Mouse (Mus musculus) hindbrain, postnatal 0 days (tissue): ENCODE results near the gene Atp6v1f. TPM values are rescaled to one million over a fixed set of nuclear protein-coding genes. Genes with fewer than 3 reads are reported as not detected.

ENCODE experiments used
- ATAC-seq: fragments of 200-750 bp; cut with Nextera tagmentation; 2 replicates; pipeline ENCODE4 v1.8.0; 2017; ENCODE audit warnings: mild to moderate bottlenecking, moderate TSS enrichment, moderate library complexity
- DNase-seq: peaks from one replicate; pipeline ENCODE4 v3.0.0-alpha.2; 2015; ENCODE audit warnings: low spot score
- H3K27ac ChIP-seq: fragments of 300-500 bp; sonication (generic); 2 replicates; pipeline ENCODE4 v1.5.1; 2014; ENCODE audit warnings: mild to moderate bottlenecking
- H3K27me3 ChIP-seq: fragments of 300-500 bp; sonication (generic); 2 replicates; pipeline ENCODE4 v1.6.1; 2014; ENCODE audit warnings: low read length, mixed read lengths; ENCODE audit not compliant: insufficient read depth
- H3K36me3 ChIP-seq: fragments of 300-500 bp; sonication (generic); 2 replicates; pipeline ENCODE4 v1.6.1; 2014; ENCODE audit warnings: low read length, mixed read lengths; ENCODE audit not compliant: insufficient read depth
- H3K4me1 ChIP-seq: fragments of 300-500 bp; sonication (generic); 2 replicates; pipeline ENCODE4 v1.6.1; 2014; ENCODE audit warnings: antibody characterized with exemption, low read length, mixed read lengths; ENCODE audit not compliant: insufficient read depth
- H3K4me2 ChIP-seq: fragments of 300-500 bp; sonication (generic); 2 replicates; pipeline ENCODE4 v1.6.1; 2014; ENCODE audit warnings: low read depth, mild to moderate bottlenecking, low read length, moderate library complexity, mixed read lengths
- H3K4me3 ChIP-seq: fragments of 300-500 bp; sonication (generic); 2 replicates; pipeline ENCODE4 v1.5.1; 2014; ENCODE audit warnings: low read length
- H3K9ac ChIP-seq: fragments of 300-500 bp; sonication (generic); replicated peaks from 2 replicates; pipeline ENCODE4 v1.6.1; 2014; ENCODE audit warnings: mild to moderate bottlenecking, low read length, moderate library complexity, mixed read lengths
- H3K9me3 ChIP-seq: fragments of 300-500 bp; sonication (generic); 2 replicates; pipeline ENCODE4 v1.6.1; 2016; ENCODE audit warnings: low read length, mixed read lengths
- CTCF ChIP-seq: IDR thresholded peaks from 2 replicates; pipeline ENCODE4 v1.5.1; 2016; ENCODE audit warnings: antibody characterized with exemption, control low read depth, low read depth
- WGBS: fragments of 180-500 bp; shearing (Covaris S2); extraction: QIAGEN DNeasy Blood & Tissue Kit; methylation state at CpG from one replicate; pipeline ENCODE4 v1.1.7; 2014; 5-methylcytosine and 5-hydroxymethylcytosine counted together
- polyA plus RNA-seq: library from polyadenylated mRNA; unstranded; fragments of >200 nt; fragmentation: Nextera tagmentation; extraction: Ambion mirVana; gene quantifications from 2 replicates; pipeline ENCODE4 v1.2.1, GENCODE M21; 2015
- total RNA-seq: library from RNA; depleted of rRNA; stranded (reverse); fragments of >200 nt; gene quantifications from 2 replicates; pipeline ENCODE4 v1.2.3, GENCODE M21; 2014

Gene Atp6v1f
- total and polyA plus RNA-seq, 2 experiments from 2014 or later, result 240 to 385 TPM

DNA sequence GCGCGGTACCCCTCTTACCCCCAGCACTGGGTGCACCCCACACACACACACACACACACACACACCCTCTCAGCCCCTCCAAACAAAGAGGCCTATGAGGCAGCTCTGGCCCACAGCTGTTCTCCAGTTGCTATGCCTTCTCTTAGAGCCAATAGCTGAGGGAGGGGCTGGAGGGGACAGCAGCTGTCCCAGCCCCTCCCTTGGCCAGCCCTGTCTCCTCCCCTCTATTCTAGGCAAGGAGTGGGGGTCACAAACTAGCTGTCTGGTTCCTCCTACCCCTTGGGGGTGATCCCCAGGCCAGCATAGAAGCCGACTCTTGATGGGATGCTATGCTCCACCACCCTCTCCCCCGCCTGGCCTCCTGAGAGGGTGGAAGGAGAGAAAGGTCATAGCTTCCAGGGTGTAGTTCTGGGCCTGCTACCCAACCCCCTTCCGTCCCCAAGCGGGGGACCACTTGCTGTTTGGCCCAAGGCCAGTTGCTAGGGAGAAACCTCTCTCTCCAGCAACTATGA, 31.5 kb upstream of the Atp6v1f start:
- H3K9ac ChIP-seq, result no peak overlapping the region
- ATAC-seq, result peak; percentile 52

DNA sequence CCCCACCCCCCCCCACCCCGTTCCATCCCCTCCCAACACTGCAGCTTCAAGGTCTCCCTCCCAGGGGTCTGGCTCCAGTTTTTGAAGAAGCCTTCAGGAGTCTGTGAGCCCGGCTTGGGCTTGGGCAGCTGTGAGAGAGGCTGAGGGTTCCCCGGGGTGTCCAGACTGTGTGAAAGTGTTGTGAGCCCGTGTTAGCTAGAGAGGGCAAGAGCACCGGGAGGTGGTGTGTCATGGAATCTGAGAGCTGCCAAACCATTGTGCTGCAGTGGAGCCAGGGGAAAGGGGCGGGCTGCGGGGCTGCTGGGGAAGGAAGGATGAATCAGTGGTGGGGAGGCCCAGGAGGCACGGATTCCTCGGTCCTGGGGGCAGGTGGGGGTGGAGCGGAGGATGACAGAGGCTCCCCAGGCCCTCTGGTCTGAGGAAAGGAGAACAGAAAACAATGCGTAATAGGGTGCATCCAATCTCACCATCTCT, 31.0 kb upstream of the Atp6v1f start:
- 0 out of 2 replicates have a peak overlapping the region, but pooled peaks have one; percentile 17 for H3K9ac ChIP-seq

More for the DNA sequence above, 31.5 kb upstream of the Atp6v1f start:
- peaks cover 16% of the 10 kb centered on the region; the same call in 1 of the 2 replicates for H3K4me1 ChIP-seq
- DNase-seq, result peak; percentile 61
- peaks cover 13% of the 10 kb centered on the region for H3K27me3 ChIP-seq
- peak overlapping the region; percentile 64; the same call in 1 of the 2 replicates for H3K27ac ChIP-seq
- peak overlapping the region; percentile 60 for H3K4me2 ChIP-seq
- H3K4me3 ChIP-seq, result no peak overlapping the region
- 16% methylated on average over 6 of the region's 6 CpGs for WGBS
- no peak for TF ChIP-seq CTCF
- H3K36me3 ChIP-seq, result no peaks in the 10 kb centered on the region
- H3K9me3 ChIP-seq, result no peaks in the 10 kb centered on the region

DNA sequence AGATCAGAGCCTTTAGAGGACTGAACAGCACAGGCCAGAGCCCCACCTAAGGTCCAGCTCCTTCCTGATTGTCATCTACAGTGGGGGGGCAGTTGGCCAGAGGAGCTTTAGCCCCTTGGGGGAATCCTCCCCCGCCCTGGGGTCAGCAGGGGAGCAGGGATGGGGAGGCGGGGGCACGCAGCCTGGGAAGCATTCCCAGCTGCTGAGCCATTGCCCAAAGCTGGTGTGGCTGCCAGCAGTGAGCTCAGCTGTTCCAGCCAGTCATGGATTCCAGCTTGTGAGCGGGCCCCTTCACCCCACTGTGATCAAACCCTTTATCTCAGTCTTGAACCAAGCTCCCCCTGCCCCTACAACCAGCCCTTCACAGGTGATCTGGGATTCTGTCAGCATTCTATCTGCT, 28.3 kb upstream of the Atp6v1f start:
- no peak overlapping the region for H3K4me3 ChIP-seq
- no peaks in the 10 kb centered on the region for H3K36me3 ChIP-seq
- no peak overlapping the region for H3K4me2 ChIP-seq
- H3K9me3 ChIP-seq, result no peaks in the 10 kb centered on the region
- no peak for ATAC-seq
- no peak overlapping the region for H3K27ac ChIP-seq
- H3K4me1 ChIP-seq, result peaks cover 11% of the 10 kb centered on the region; the same call in 1 of the 2 replicates
- H3K27me3 ChIP-seq, result 0 out of 2 replicates have a peak, but pooled peaks cover under 1% of the 10 kb centered on the region
- TF ChIP-seq CTCF, result no peak
- H3K9ac ChIP-seq, result no peak overlapping the region
- DNase-seq, result peak; percentile 18
- 36% methylated on average over 4 of the region's 4 CpGs for WGBS

More for the DNA sequence above, 31.0 kb upstream of the Atp6v1f start:
- Histone ChIP-seq H3K4me3 (no peak overlapping the region), H3K9me3 (no peaks in the 10 kb centered on the region), H3K27ac (peak overlapping the region; percentile 64; the same call in 1 of the 2 replicates), H3K4me1 (peaks cover 16% of the 10 kb centered on the region; the same call in 1 of the 2 replicates), H3K36me3 (no peaks in the 10 kb centered on the region), H3K4me2 (peak overlapping the region; percentile 60; the same call in 1 of the 2 replicates), H3K27me3 (peaks cover 13% of the 10 kb centered on the region)
- WGBS, result 7% methylated on average over 11 of the region's 11 CpGs
- TF ChIP-seq CTCF, result no peak
- peak; percentile 47 for ATAC-seq
- peak; percentile 57 for DNase-seq

DNA sequence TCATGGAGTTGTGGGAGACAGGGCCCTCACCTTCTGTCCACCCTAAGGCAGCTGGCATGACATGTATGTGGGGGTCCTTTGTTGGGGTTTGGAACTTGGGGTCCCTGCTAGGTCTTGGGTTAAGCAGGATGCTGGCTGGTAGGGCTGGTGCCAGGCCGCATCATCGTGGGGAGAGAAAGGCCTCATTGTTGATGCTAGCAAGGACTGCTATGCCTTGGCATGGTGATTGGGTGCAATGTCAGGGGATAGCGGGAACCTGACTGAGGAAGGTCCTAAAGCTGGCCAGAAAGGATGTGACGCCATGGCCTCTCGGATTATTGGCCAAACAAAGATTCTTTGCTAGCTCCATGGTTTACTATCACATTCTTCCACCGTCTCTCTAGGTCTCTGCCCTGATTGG, 27.7 kb upstream of the Atp6v1f start:
- no peaks in the 10 kb centered on the region for H3K36me3 ChIP-seq
- H3K9me3 ChIP-seq, result no peaks in the 10 kb centered on the region
- no peak overlapping the region for H3K27ac ChIP-seq
- H3K4me2 ChIP-seq, result no peak overlapping the region
- no peak overlapping the region for H3K9ac ChIP-seq
- H3K27me3 ChIP-seq, result no peaks in the 10 kb centered on the region
- no peak overlapping the region for H3K4me3 ChIP-seq
- H3K4me1 ChIP-seq, result peaks cover 11% of the 10 kb centered on the region; the same call in 1 of the 2 replicates
- WGBS, result 80% methylated on average over 6 of the region's 6 CpGs
- DNase-seq (no peak), ATAC-seq (no peak)
- no peak for TF ChIP-seq CTCF

DNA sequence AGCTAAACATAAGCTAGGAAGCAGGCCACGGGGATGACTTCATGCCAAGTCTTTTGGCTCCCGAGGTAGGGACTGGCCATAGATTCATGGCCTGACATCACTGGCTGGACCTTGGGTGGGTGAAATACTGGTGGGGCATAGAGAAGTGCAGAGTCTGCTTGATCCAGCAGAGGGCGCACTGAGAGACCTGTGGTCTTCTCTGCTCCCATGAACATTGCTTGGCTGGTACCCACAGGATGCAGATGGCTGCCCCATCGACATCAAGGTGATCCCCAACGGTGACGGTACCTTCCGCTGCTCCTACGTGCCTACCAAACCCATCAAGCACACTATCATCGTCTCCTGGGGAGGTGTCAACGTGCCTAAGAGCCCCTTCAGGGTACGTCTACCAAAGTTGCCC, 22.7 kb upstream of the Atp6v1f start:
- H3K36me3 ChIP-seq, result no peaks in the 10 kb centered on the region
- no peak overlapping the region for H3K4me3 ChIP-seq
- H3K4me2 ChIP-seq, result no peak overlapping the region
- H3K9me3 ChIP-seq, result no peaks in the 10 kb centered on the region
- H3K9ac ChIP-seq, result no peak overlapping the region
- no peaks in the 10 kb centered on the region for H3K27me3 ChIP-seq
- WGBS, result 66% methylated on average over 11 of the region's 11 CpGs
- no peak for ATAC-seq
- no peak overlapping the region for H3K27ac ChIP-seq
- peak; percentile 67 for TF ChIP-seq CTCF
- peak; percentile 28 for DNase-seq
- H3K4me1 ChIP-seq, result no peaks in the 10 kb centered on the region

DNA sequence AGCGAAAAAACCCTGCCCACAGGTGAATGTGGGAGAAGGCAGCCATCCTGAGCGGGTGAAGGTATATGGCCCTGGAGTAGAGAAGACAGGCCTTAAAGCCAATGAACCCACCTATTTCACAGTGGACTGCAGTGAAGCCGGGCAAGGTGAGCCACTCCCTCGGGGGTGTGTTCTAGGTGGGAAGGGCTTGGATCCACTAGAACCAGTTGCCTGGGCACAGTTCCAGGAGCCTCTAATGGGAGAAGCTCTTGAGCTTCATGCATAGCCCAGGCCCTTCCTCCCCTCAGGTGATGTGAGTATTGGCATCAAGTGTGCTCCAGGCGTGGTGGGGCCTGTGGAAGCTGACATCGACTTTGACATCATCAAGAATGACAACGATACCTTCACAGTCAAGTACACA, 22.2 kb upstream of the Atp6v1f start:
- Histone ChIP-seq H3K4me2 (no peak overlapping the region), H3K27ac (no peak overlapping the region), H3K36me3 (no peaks in the 10 kb centered on the region), H3K4me1 (no peaks in the 10 kb centered on the region), H3K9ac (no peak overlapping the region), H3K4me3 (no peak overlapping the region), H3K9me3 (no peaks in the 10 kb centered on the region), H3K27me3 (no peaks in the 10 kb centered on the region)
- TF ChIP-seq CTCF, result no peak
- 93% methylated on average over 7 of the region's 7 CpGs for WGBS
- DNase-seq (no peak), ATAC-seq (no peak)

DNA sequence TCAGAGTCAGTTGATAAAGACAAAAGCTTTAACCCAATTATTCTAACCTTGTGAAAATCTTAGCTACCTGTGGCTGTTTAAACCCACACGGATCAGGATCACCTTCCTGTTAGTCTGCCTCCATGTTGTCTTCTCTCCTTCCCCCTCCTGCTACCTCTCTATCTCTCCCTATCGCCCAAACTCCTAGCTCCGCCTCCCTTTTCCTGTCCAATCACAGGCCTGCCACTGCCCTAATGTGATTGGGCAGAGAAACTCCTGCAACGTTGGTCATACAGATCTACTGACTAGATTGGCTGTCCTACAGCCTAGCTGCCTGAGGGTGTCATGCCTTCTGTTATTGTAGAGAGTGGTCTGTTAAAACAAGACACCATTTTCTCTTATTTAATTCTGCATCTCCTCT, 17.7 kb upstream of the Atp6v1f start:
- no peak for DNase-seq
- Histone ChIP-seq H3K9me3 (no peaks in the 10 kb centered on the region), H3K27ac (no peak overlapping the region), H3K4me3 (no peak overlapping the region), H3K27me3 (no peaks in the 10 kb centered on the region), H3K4me2 (no peak overlapping the region), H3K36me3 (no peaks in the 10 kb centered on the region), H3K9ac (no peak overlapping the region), H3K4me1 (no peaks in the 10 kb centered on the region)
- peak; percentile 49 for ATAC-seq
- TF ChIP-seq CTCF, result no peak
- 32% methylated on average over 4 of the region's 4 CpGs for WGBS
